Mouse (Mus musculus): ENCODE results near the gene Zfp280c. TPM values are rescaled to one million over a fixed set of nuclear protein-coding genes. Genes with fewer than 3 reads are reported as not detected.

Zfp280c gene
- total RNA-seq (2021): 10 to 100 TPM; 10.8 to 15.0 TPM
- long read RNA-seq, experiment 1, partial matches to known transcripts: 1 of 3 reads
- long read RNA-seq, experiment 1, other reads (novel, unspliced or antisense): 2 of 3 reads
- long read RNA-seq, experiment 2, partial matches to known transcripts: 0 of 2 reads
- long read RNA-seq, experiment 2, other reads (novel, unspliced or antisense): 2 of 2 reads

- DNase-seq: peak; percentile 77 to 78
Measured at GRCm38 (mm10) chrX:48594099-48594760, at the start of gene Zfp280c. Zfp280c (minus strand) TSS chrX:48594504.

- peak in 1 of 2 experiments; percentile 3 for DNase-seq
Measured at GRCm38 (mm10) chrX:48637032-48637431, 42.7 kb upstream of the Zfp280c start.

GRCm38 (mm10) chrX:48624054-48624420 is 29.7 kb upstream of the Zfp280c start:
- DNase-seq: no peak

- DNase-seq: peak; percentile 76 to 82
Measured at GRCm38 (mm10) chrX:48623379-48624053, 29.2 kb upstream of the Zfp280c start, which contains the start of gene Slc25a14. Slc25a14 (plus strand) TSS chrX:48623413.

- DNase-seq: no peak
Measured at GRCm38 (mm10) chrX:48623049-48623378, 28.7 kb upstream of the Zfp280c start.

- no peak for DNase-seq
Measured at GRCm38 (mm10) chrX:48604872-48605271, 10.6 kb upstream of the Zfp280c start.

GRCm38 (mm10) chrX:48596906-48597305 is 2.6 kb upstream of the Zfp280c start:
- DNase-seq: no peak

GRCm38 (mm10) chrX:48596053-48596452 is 1.7 kb upstream of the Zfp280c start:
- DNase-seq: no peak

- peak in 1 of 2 experiments; percentile 14 for DNase-seq
Measured at GRCm38 (mm10) chrX:48593721-48594098, 594 bp downstream of the Zfp280c start.

GRCm38 (mm10) chrX:48583332-48583731 is 11.0 kb downstream of the Zfp280c start:
- DNase-seq: no peak

GRCm38 (mm10) chrX:48532175-48532574 is 62.1 kb downstream of the Zfp280c start:
- peak; percentile 75 to 82 for DNase-seq

GRCm38 (mm10) chrX:48526435-48526834 is 67.9 kb downstream of the Zfp280c start:
- DNase-seq: no peak

- no peak for DNase-seq
Measured at GRCm38 (mm10) chrX:48525866-48526265, 68.4 kb downstream of the Zfp280c start.

GRCm38 (mm10) chrX:48525332-48525731 is 69.0 kb downstream of the Zfp280c start:
- no peak for DNase-seq

GRCm38 (mm10) chrX:48523512-48523911 is 70.8 kb downstream of the Zfp280c start:
- DNase-seq: no peak

- peak; percentile 21 to 41 for DNase-seq
Measured at GRCm38 (mm10) chrX:48521651-48522050, 72.7 kb downstream of the Zfp280c start.

GRCm38 (mm10) chrX:48519549-48520085 is 74.7 kb downstream of the Zfp280c start:
- DNase-seq: no peak

GRCm38 (mm10) chrX:48518808-48519548 is 75.3 kb downstream of the Zfp280c start, which contains the start of gene Rab33a:
Rab33a (plus strand) TSS chrX:48519285.
- peak in 1 of 2 experiments; percentile 24 for DNase-seq

- DNase-seq: peak; percentile 27 to 28
Measured at GRCm38 (mm10) chrX:48518211-48518807, 76.0 kb downstream of the Zfp280c start.

GRCm38 (mm10) chrX:48513824-48514223 is 80.5 kb downstream of the Zfp280c start:
- DNase-seq: no peak

- peak; percentile 94 for DNase-seq
Measured at GRCm38 (mm10) chrX:48513166-48513807, 81.0 kb downstream of the Zfp280c start, which contains the start of gene Aifm1. Aifm1 (minus strand) TSS chrX:48513563.

Data from adrenal gland, postnatal 36 days (tissue).